Mouse (Mus musculus) embryonic facial prominence, embryonic 15.5 days (tissue): Measurements from ENCODE around the gene Orc5. TPM values are rescaled to one million over a fixed set of nuclear protein-coding genes. Genes with fewer than 3 reads are reported as not detected.
"Not testable (repeated sequence)": the region's sequence is repeated elsewhere in the genome, so short reads cannot be mapped to it uniquely, and the experiment has no call there.

Experiments used
- ATAC-seq: fragments of 200-750 bp; cut with Nextera tagmentation; 2 replicates; pipeline ENCODE4 v1.8.0; 2017; ENCODE audit warnings: low read depth, moderate TSS enrichment; ENCODE audit not compliant: insufficient number of reproducible peaks, low FRiP score, low TSS enrichment
- H3K27ac ChIP-seq: fragments of 300-500 bp; sonication (generic); replicated peaks from 2 replicates; pipeline ENCODE4 v1.5.1; 2015; ENCODE audit warnings: mild to moderate bottlenecking, inconsistent platforms
- H3K27me3 ChIP-seq: fragments of 300-500 bp; sonication (generic); 2 replicates; pipeline ENCODE4 v1.6.1; 2015; ENCODE audit warnings: inconsistent platforms
- H3K36me3 ChIP-seq: fragments of 300-500 bp; sonication (generic); 2 replicates; pipeline ENCODE4 v1.6.1; 2015; ENCODE audit warnings: mild to moderate bottlenecking, inconsistent platforms
- H3K4me1 ChIP-seq: fragments of 300-500 bp; sonication (generic); 2 replicates; pipeline ENCODE4 v1.6.1; 2015; ENCODE audit warnings: inconsistent platforms
- H3K4me2 ChIP-seq: fragments of 300-500 bp; sonication (generic); replicated peaks from 2 replicates; pipeline ENCODE4 v1.6.1; 2015; ENCODE audit warnings: mild to moderate bottlenecking, inconsistent platforms
- H3K4me3 ChIP-seq: fragments of 300-500 bp; sonication (generic); replicated peaks from 2 replicates; pipeline ENCODE4 v1.5.1; 2015; ENCODE audit warnings: mild to moderate bottlenecking, inconsistent platforms
- H3K9ac ChIP-seq: fragments of 300-500 bp; sonication (generic); 2 replicates; pipeline ENCODE4 v1.6.1; 2015; ENCODE audit warnings: inconsistent platforms
- H3K9me3 ChIP-seq: fragments of 300-500 bp; sonication (generic); replicated peaks from 2 replicates; pipeline ENCODE4 v1.6.1; 2016; ENCODE audit warnings: inconsistent platforms
- WGBS: fragments of 180-500 bp; shearing (Covaris S2); methylation state at CpG from one replicate; pipeline ENCODE4 v1.1.7; 2015; 5-methylcytosine and 5-hydroxymethylcytosine counted together
- polyA plus RNA-seq: library from polyadenylated mRNA; unstranded; fragments of >200 nt; fragmentation: Nextera tagmentation; extraction: Ambion mirVana; gene quantifications from 2 replicates; pipeline ENCODE4 v1.2.1, GENCODE M21; 2015

The Orc5 gene
- polyA plus RNA-seq, 1 experiment from 2014 or later = 30.3 TPM

DNA sequence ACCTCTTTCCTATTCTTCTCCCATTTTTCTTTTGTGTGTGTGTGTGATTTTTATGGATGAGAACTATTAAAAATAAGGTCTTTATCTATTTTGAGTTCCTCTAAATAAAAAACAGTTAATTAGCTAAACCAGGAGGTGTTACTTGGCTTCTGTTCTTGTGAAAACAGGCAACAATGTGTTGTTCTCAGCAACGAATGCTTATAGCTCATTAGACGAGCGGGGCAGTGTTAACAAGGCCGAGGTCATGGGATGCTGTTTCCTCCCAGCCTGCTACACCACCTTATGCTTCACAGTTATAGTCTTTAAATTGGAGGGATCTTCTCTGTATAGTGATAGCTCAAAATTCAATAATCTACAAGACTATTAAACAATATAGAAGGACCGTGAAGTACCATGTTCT is 17.7 kb downstream of the Orc5 start:
- WGBS = 91% methylated on average over 5 of the region's 5 CpGs
- no peak overlapping the region for H3K4me3 ChIP-seq
- ATAC-seq = no peak
- H3K27me3 ChIP-seq = no peaks in the 10 kb centered on the region
- H3K4me1 ChIP-seq = no peaks in the 10 kb centered on the region
- H3K9me3 ChIP-seq = no peaks in the 10 kb centered on the region
- no peak overlapping the region for H3K27ac ChIP-seq
- H3K4me2 ChIP-seq = no peak overlapping the region
- no peak overlapping the region for H3K9ac ChIP-seq
- peaks cover 32% of the 10 kb centered on the region for H3K36me3 ChIP-seq

DNA sequence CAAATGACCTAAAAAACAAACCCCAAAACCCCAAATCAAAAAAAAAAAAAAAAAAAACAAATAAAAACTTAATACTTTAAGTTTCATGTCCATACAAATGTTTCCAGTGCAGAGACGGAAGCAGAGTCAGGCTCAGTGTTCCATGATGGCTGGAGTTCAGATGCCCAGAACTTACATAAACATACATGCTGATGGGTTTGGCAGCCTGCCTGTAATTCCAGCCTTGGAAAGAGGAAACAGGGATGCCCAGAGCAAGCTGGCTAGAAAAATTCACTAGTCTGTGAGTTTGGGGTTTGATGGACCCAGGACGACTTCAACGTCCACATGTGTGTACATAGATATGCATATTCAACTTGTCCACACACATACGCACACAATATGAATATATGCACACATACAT is 27.6 kb downstream of the Orc5 start:
- Histone ChIP-seq H3K27ac (no peak overlapping the region), H3K36me3 (peaks cover 18% of the 10 kb centered on the region; the same call in 1 of the 2 replicates), H3K4me2 (no peak overlapping the region), H3K9me3 (no peaks in the 10 kb centered on the region), H3K4me3 (no peak overlapping the region), H3K9ac (no peak overlapping the region), H3K4me1 (no peaks in the 10 kb centered on the region), H3K27me3 (no peaks in the 10 kb centered on the region)
- 75% methylated on average over 4 of the region's 4 CpGs for WGBS
- no peak for ATAC-seq

DNA sequence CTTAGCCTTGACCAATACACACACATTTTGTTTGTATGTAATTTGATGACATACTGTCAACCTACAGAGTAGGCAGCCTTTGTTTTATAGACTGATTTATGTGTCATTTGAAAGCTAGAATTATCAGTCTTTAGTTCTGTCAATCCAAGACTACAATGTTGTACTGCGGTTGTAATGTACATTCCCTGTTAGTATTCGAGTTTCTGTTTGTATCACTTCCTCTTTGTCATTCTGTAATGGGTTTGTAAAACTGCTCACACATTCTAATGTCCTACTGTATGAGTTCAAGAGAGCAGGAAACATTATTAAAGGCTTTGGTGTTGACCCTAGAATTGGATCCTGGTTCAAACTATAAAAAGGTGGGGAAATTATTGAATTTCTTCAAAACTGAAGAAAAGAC is 30.5 kb downstream of the Orc5 start:
- ATAC-seq = no peak

DNA sequence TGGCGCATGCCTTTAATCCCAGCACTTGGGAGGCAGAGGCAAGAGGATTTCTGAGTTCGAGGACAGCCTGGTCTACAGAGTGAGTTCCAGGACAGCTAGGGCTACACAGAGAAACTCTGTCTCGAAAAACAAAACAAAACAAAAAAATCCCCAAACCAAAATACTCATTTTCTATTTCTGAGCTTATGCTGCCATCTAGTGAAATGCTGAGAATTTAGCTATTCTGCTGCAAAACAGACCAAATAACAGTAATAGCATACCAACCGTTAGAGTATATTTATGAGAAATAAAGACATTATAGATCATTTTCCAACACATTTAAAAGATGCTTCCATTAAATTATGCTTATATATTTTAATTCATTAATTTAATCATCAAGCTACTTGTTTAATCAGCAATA is 34.5 kb downstream of the Orc5 start:
- not testable (repeated sequence) for ATAC-seq, H3K4me3 ChIP-seq, H3K4me1 ChIP-seq, H3K9me3 ChIP-seq, H3K27ac ChIP-seq, H3K4me2 ChIP-seq, H3K9ac ChIP-seq, H3K27me3 ChIP-seq
- WGBS = 72% methylated on average over 4 of the region's 4 CpGs
- peaks cover 14% of the 10 kb centered on the region for H3K36me3 ChIP-seq

More for the DNA sequence above, 30.5 kb downstream of the Orc5 start:
- no peaks in the 10 kb centered on the region for H3K27me3 ChIP-seq
- no peak overlapping the region for H3K9ac ChIP-seq
- H3K9me3 ChIP-seq = no peaks in the 10 kb centered on the region
- H3K4me1 ChIP-seq = no peaks in the 10 kb centered on the region
- H3K4me2 ChIP-seq = no peak overlapping the region
- no peak overlapping the region for H3K4me3 ChIP-seq
- H3K36me3 ChIP-seq = peaks cover 13% of the 10 kb centered on the region; the same call in 1 of the 2 replicates
- WGBS = 94% methylated on average over 2 of the region's 2 CpGs
- H3K27ac ChIP-seq = no peak overlapping the region

DNA sequence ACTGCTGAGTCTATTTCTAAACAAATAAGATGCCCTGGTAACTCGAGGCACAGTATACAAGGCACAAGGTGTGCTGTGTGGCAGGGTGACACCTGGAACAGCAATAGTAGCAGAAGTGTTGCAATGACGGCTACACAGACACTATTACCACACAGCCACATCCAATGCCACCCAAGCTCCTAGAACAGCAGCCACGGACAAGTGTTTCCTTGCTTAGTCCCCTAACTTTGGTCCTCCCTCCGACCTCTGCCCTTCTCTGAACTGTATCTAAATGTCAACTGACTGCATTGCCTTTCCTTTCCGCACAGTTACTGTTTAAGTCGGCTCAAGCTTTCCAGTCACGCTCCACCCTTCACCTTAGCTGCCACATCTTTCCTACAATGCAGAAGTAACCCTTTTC is 36.0 kb downstream of the Orc5 start:
- not testable (repeated sequence) for ATAC-seq, H3K27me3 ChIP-seq, H3K27ac ChIP-seq, H3K4me2 ChIP-seq, H3K36me3 ChIP-seq, H3K9me3 ChIP-seq, H3K9ac ChIP-seq, H3K4me3 ChIP-seq, H3K4me1 ChIP-seq
- no CpG with 5 or more reads among the region's 7 CpGs for WGBS

DNA sequence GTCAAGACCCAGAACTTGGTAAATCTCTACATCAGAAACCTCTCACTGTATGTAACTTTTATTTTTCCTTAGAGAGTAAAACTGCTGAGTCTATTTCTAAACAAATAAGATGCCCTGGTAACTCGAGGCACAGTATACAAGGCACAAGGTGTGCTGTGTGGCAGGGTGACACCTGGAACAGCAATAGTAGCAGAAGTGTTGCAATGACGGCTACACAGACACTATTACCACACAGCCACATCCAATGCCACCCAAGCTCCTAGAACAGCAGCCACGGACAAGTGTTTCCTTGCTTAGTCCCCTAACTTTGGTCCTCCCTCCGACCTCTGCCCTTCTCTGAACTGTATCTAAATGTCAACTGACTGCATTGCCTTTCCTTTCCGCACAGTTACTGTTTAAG is 37.6 kb downstream of the Orc5 start:
- not testable (repeated sequence) for H3K4me3 ChIP-seq, H3K27ac ChIP-seq, ATAC-seq, H3K9me3 ChIP-seq, H3K4me1 ChIP-seq, H3K9ac ChIP-seq, H3K27me3 ChIP-seq, H3K36me3 ChIP-seq, H3K4me2 ChIP-seq
- no CpG with 5 or more reads among the region's 5 CpGs for WGBS

DNA sequence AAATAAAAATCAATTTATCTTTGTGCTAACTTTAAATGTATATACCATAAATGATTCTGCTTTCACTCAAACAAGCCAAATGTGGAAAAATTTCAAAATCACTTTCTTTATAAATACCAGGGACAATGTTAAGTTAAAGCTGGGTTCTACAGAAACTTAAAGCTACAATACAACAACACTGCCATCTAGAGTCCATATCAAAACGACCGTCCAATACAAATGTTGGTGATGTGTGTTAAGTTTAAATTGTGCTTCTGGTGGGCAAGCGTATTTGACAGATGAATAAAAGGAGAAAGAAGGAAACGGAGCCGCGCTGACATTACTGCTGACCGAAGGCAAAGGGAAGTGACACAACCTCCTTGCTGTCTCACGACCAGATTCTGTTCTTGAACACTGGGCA is 38.4 kb downstream of the Orc5 start:
- peaks cover 4% of the 10 kb centered on the region; the same call in 1 of the 2 replicates for H3K36me3 ChIP-seq
- no peak overlapping the region for H3K9ac ChIP-seq
- ATAC-seq = no peak
- WGBS = 68% methylated on average over 8 of the region's 8 CpGs
- H3K4me1 ChIP-seq = no peaks in the 10 kb centered on the region
- H3K27ac ChIP-seq = no peak overlapping the region
- H3K27me3 ChIP-seq = no peaks in the 10 kb centered on the region
- H3K4me3 ChIP-seq = no peak overlapping the region
- H3K9me3 ChIP-seq = no peaks in the 10 kb centered on the region
- H3K4me2 ChIP-seq = no peak overlapping the region

DNA sequence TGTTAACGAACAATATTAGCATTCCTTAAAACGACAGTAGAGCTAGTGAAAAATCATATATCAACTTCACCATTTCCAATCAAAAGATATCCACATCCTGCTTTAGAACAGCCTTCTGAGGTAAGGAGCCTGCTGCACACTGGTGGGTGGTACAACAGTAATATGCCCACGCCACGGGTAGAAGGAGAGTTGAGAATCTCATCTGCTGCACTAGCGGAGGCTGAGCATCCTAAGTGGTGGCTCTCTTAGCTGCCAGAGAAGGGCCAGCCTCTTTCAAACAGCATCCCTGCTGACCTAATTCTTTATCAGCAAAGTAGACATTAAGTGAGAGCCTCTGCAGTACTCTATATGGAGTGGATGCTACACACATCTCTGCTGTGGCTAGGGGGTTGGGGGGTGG is 41.7 kb downstream of the Orc5 start:
- Histone ChIP-seq H3K36me3 (peaks cover 4% of the 10 kb centered on the region; the same call in 1 of the 2 replicates), H3K9me3 (no peaks in the 10 kb centered on the region), H3K9ac (no peak overlapping the region), H3K27me3 (no peaks in the 10 kb centered on the region), H3K4me3 (no peak overlapping the region), H3K4me2 (no peak overlapping the region), H3K27ac (no peak overlapping the region), H3K4me1 (no peaks in the 10 kb centered on the region)
- no peak for ATAC-seq
- WGBS = 90% methylated on average over 5 of the region's 5 CpGs

DNA sequence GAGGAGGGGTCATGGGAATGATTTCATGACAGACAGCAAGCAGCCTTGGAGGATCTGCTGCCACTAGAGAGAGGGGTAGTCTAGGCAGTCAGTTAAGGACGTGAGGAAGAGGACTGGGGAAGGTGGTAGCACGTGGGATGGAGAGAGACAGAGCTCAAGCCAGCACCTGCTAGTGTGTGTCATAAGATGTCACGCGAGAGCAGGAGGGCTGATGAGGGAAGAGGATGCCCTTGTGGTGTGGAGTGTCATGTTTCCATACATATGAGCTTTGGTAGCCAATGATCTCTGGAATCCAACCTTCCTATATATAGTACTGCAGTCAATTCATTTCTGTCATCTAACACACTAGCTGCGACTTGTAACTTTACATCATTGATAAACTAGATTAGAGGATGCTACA is 50.8 kb downstream of the Orc5 start:
- Histone ChIP-seq H3K9me3 (no peaks in the 10 kb centered on the region), H3K27me3 (no peaks in the 10 kb centered on the region), H3K9ac (no peak overlapping the region), H3K4me2 (no peak overlapping the region), H3K27ac (no peak overlapping the region), H3K4me1 (no peaks in the 10 kb centered on the region), H3K36me3 (peaks cover 18% of the 10 kb centered on the region; the same call in 1 of the 2 replicates), H3K4me3 (no peak overlapping the region)
- whole genome bisulfite sequencing = 83% methylated on average over 5 of the region's 5 CpGs
- no peak for ATAC-seq

DNA sequence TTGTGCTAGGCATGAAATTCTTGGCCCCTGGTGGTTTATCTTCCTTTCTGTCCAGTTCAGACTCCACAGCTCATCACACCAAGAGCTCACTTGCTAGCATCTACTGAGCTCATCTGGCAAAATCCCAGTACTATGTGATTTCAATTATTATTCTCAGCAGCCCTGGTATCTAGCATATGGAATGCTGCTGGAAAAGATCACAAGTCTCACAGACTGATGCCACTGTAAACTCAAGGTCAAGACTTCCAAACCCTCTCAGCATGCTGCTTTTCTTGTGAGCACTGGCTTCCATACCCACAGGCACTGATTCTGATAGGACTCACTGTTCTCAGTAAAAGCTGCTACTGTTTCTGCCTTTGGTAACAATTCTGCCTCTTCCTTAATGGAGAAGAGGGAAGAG is 59.1 kb downstream of the Orc5 start:
- ATAC-seq = no peak

DNA sequence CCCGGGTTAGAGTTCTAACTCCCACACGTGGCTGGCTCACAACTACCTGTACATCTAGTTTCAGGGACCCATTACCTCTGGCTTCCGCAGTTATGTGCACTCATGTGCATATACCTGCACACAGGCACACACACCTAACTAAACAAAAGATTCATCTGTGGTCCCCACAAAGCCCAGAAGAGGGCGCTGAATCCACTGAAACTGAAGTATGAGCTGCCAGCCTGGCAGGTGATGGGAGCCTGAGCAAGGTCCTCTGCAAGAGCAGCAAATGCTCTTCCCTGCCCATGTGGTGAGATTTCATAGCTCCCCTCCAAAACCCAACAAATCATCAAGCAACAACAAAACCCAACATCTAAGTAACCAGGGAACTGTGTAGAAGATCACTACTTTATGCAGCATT is 61.1 kb downstream of the Orc5 start:
- peaks cover 7% of the 10 kb centered on the region; the same call in 1 of the 2 replicates for H3K36me3 ChIP-seq
- H3K4me3 ChIP-seq = no peak overlapping the region
- no peak overlapping the region for H3K9ac ChIP-seq
- no peaks in the 10 kb centered on the region for H3K27me3 ChIP-seq
- no peak overlapping the region for H3K27ac ChIP-seq
- H3K4me2 ChIP-seq = no peak overlapping the region
- H3K9me3 ChIP-seq = no peaks in the 10 kb centered on the region
- no peaks in the 10 kb centered on the region for H3K4me1 ChIP-seq
- ATAC-seq = no peak
- WGBS = 69% methylated on average over 4 of the region's 4 CpGs

More for the DNA sequence above, 59.1 kb downstream of the Orc5 start:
- no peaks in the 10 kb centered on the region for H3K36me3 ChIP-seq
- H3K4me3 ChIP-seq = no peak overlapping the region
- H3K27ac ChIP-seq = no peak overlapping the region
- H3K9ac ChIP-seq = no peak overlapping the region
- H3K9me3 ChIP-seq = no peaks in the 10 kb centered on the region
- H3K27me3 ChIP-seq = no peaks in the 10 kb centered on the region
- no peaks in the 10 kb centered on the region for H3K4me1 ChIP-seq
- H3K4me2 ChIP-seq = no peak overlapping the region

DNA sequence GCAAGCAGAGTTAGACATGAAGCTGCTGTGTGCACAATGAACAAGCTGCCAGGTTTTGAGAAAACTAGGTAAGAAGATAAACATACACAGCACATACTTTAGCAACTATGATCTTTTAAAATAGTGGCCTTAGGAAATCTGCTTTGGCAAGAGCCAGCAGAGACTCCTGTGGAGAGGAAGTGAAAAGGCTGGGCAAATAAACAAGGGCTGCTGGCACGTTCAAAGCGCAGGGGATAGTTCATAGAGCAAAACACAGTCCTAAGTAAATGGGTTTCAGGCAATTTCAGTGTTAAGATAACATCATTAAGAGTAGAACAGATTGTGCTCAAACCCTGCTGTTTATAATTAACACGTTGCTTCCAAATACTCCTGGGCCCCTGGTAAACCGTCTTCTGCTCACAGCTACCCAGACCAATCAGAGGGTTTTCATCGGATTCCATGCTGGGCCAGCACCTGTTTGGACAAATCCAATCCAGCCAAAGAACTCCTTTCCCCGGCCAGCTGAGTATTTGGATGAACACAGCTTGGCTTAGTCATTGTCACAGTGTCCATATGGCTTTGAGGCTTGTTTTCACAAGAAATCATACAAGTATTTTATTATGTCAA is 63.5 kb downstream of the Orc5 start:
- H3K27ac ChIP-seq = no peak overlapping the region
- peaks cover 7% of the 10 kb centered on the region; the same call in 1 of the 2 replicates for H3K36me3 ChIP-seq
- 58% methylated on average over 6 of the region's 6 CpGs for WGBS
- H3K9me3 ChIP-seq = no peaks in the 10 kb centered on the region
- ATAC-seq = no peak
- no peak overlapping the region for H3K4me2 ChIP-seq
- no peak overlapping the region for H3K9ac ChIP-seq
- no peaks in the 10 kb centered on the region for H3K27me3 ChIP-seq
- no peak overlapping the region for H3K4me3 ChIP-seq
- H3K4me1 ChIP-seq = no peaks in the 10 kb centered on the region
